Mouse (Mus musculus): ENCODE measurements around the gene Mc3r. TPM values are rescaled to one million over a fixed set of nuclear protein-coding genes. Genes with fewer than 3 reads are reported as not detected.

Mc3r gene
- total and polyA plus RNA-seq, 3 experiments = not detected

GRCm38 (mm10) chr2:172291025-172291424 is 42.7 kb downstream of the Mc3r start:
- peaks cover 20 to 24% of the 10 kb centered on the region in 2 experiments for H3K36me3 ChIP-seq (replicated peaks in 1 of 2; ENCODE audit: control insufficient read depth in 1 of 2, insufficient read depth in 1 of 2, low read length in 1 of 2)
- H3K79me2 ChIP-seq (replicated peaks; ENCODE audit: control insufficient read depth, extremely low read depth, insufficient read depth, poor library complexity, severe bottlenecking) = peaks cover 22% of the 10 kb centered on the region
- H3K9ac ChIP-seq (ENCODE audit: insufficient read depth, low read depth) = peak overlapping the region; percentile 82
- H3K4me1 ChIP-seq (ENCODE audit: control insufficient read depth in 1 of 2, insufficient read depth in 2 of 2) = peaks cover 41 to 79% of the 10 kb centered on the region in 2 experiments
- dilution Hi-C loops (cut with MboI; ENCODE audit: extremely low pct_ligation_motif_present, extremely low pct_unique_long_range_greater_than_20kb, low sequenced_read_pairs) = no loop called here
- H3K9me3 ChIP-seq (replicated peaks; ENCODE audit: low read length) = peaks cover 8% of the 10 kb centered on the region
- in situ Hi-C loops (cut with MboI; ENCODE audit: low pct_ligation_motif_present, low pct_unique_long_range_greater_than_20kb, low sequenced_read_pairs) = no loop called here
- TF ChIP-seq PAX5 (IDR thresholded peaks at IDR 0.05; ENCODE audit: low read length) (no peak), EP300 (IDR thresholded peaks at IDR 0.05; ENCODE audit: low read length) (no peak), HCFC1 (IDR thresholded peaks at IDR 0.05; ENCODE audit: low read depth, low read length) (no peak), SMC3 (IDR thresholded peaks at IDR 0.05; ENCODE audit: low read depth, low read length) (no peak), GABPA (IDR thresholded peaks at IDR 0.05; ENCODE audit: insufficient replicate concordance, low read depth, low read length) (no peak), MEF2A (IDR thresholded peaks at IDR 0.05; ENCODE audit: borderline replicate concordance, low read depth, low read length) (no peak), ETS1 (conservative IDR thresholded peaks at IDR 0.05; ENCODE audit: low read depth, low read length) (no peak), CHD1 (IDR thresholded peaks at IDR 0.05; ENCODE audit: low read depth, low read length) (no peak), USF2 (conservative IDR thresholded peaks at IDR 0.05; ENCODE audit: low read depth, low read length) (no peak), NELFE (IDR thresholded peaks at IDR 0.05; ENCODE audit: low read depth, low read length) (no peak)
- peak overlapping the region; percentile 63 for H3K4me2 ChIP-seq (ENCODE audit: insufficient read depth, low read depth, poor library complexity, severe bottlenecking)
- H3K27me3 ChIP-seq (replicated peaks) = no peaks in the 10 kb centered on the region
- DNase-seq (ENCODE audit: extremely low read depth) = no peak
- H3K27ac ChIP-seq (ENCODE audit: insufficient read depth, low read depth) = peak overlapping the region; percentile 97
- peak overlapping the region; percentile 31 to 50 (median 39) for H3K4me3 ChIP-seq (replicated peaks in 1 of 3; ENCODE audit: low read depth in 2 of 3, low read length in 2 of 3, poor library complexity in 1 of 3)

GRCm38 (mm10) chr2:172291755-172292524 is 43.6 kb downstream of the Mc3r start:
- in situ Hi-C loops (cut with MboI; ENCODE audit: low pct_ligation_motif_present, low pct_unique_long_range_greater_than_20kb, low sequenced_read_pairs) (no loop called here), dilution Hi-C loops (cut with MboI; ENCODE audit: extremely low pct_ligation_motif_present, extremely low pct_unique_long_range_greater_than_20kb, low sequenced_read_pairs) (no loop called here)
- Histone ChIP-seq H3K9ac (ENCODE audit: insufficient read depth, low read depth) (peak overlapping the region; percentile 84), H3K9me3 (replicated peaks; ENCODE audit: low read length) (peaks cover 8% of the 10 kb centered on the region), H3K4me3 (replicated peaks in 1 of 3; ENCODE audit: low read depth in 2 of 3, low read length in 2 of 3, poor library complexity in 1 of 3) (peak overlapping the region; percentile 80 to 83 (median 81)), H3K27ac (ENCODE audit: insufficient read depth, low read depth) (peak overlapping the region; percentile 97), H3K79me2 (replicated peaks; ENCODE audit: control insufficient read depth, extremely low read depth, insufficient read depth, poor library complexity, severe bottlenecking) (peaks cover 24% of the 10 kb centered on the region), H3K27me3 (replicated peaks) (no peaks in the 10 kb centered on the region), H3K4me2 (ENCODE audit: insufficient read depth, low read depth, poor library complexity, severe bottlenecking) (peak overlapping the region; percentile 67; the same call in 1 of the 2 replicates), H3K36me3 (replicated peaks in 1 of 2; ENCODE audit: control insufficient read depth in 1 of 2, insufficient read depth in 1 of 2, low read length in 1 of 2) (peaks cover 21 to 33% of the 10 kb centered on the region in 2 experiments), H3K4me1 (ENCODE audit: control insufficient read depth in 1 of 2, insufficient read depth in 2 of 2) (peaks cover 42 to 81% of the 10 kb centered on the region in 2 experiments)
- DNase-seq (ENCODE audit: extremely low read depth) = peak; percentile 95
- TF ChIP-seq SMC3 (IDR thresholded peaks at IDR 0.05; ENCODE audit: low read depth, low read length) (peak; percentile 11; the same call in 1 of the 2 replicates), HCFC1 (IDR thresholded peaks at IDR 0.05; ENCODE audit: low read depth, low read length) (peak; percentile 48), SIN3A (IDR thresholded peaks at IDR 0.05; ENCODE audit: low read length) (peak; percentile 93), MYC (IDR thresholded peaks at IDR 0.05; ENCODE audit: low read depth, low read length) (peak; percentile 58; the same call in 1 of the 2 replicates), JUN (IDR thresholded peaks at IDR 0.05; ENCODE audit: insufficient read depth, low read depth, low read length) (peak; percentile 17; the same call in 1 of the 2 replicates), ZKSCAN1 (IDR thresholded peaks at IDR 0.05; ENCODE audit: borderline replicate concordance, low read depth, low read length) (no peak), CHD1 (IDR thresholded peaks at IDR 0.05; ENCODE audit: low read depth, low read length) (peak; percentile 91; the same call in 1 of the 2 replicates), GABPA (IDR thresholded peaks at IDR 0.05; ENCODE audit: insufficient replicate concordance, low read depth, low read length) (no peak), IRF4 (IDR thresholded peaks at IDR 0.05; ENCODE audit: low read depth, low read length) (peak; percentile 18; the same call in 1 of the 2 replicates), NRF1 (IDR thresholded peaks at IDR 0.05; ENCODE audit: low read depth, low read length) (0 out of 2 replicates have a peak, but pooled peaks have one; percentile 27), POLR2AphosphoS2 (IDR thresholded peaks at IDR 0.05; ENCODE audit: low read depth, low read length) (peak; percentile 94), MEF2A (IDR thresholded peaks at IDR 0.05; ENCODE audit: borderline replicate concordance, low read depth, low read length) (peak; percentile 14), ETS1 (conservative IDR thresholded peaks at IDR 0.05; ENCODE audit: low read depth, low read length) (peak; percentile 88), UBTF (IDR thresholded peaks at IDR 0.05; ENCODE audit: low read depth, low read length) (no peak), USF2 (conservative IDR thresholded peaks at IDR 0.05; ENCODE audit: low read depth, low read length) (0 out of 2 replicates have a peak, but pooled peaks have one; percentile 46), MAZ (IDR thresholded peaks at IDR 0.05; ENCODE audit: low read depth, low read length) (no peak; the same call in 1 of the 2 replicates), NELFE (IDR thresholded peaks at IDR 0.05; ENCODE audit: low read depth, low read length) (peak; percentile 99), MAFK (IDR thresholded peaks at IDR 0.05; ENCODE audit: insufficient replicate concordance, low read length) (no peak), MAX (IDR thresholded peaks at IDR 0.05; ENCODE audit: low read length) (peak; percentile 29; the same call in 1 of the 2 replicates), RCOR1 (conservative IDR thresholded peaks at IDR 0.05; ENCODE audit: low read depth, low read length) (no peak), BHLHE40 (IDR thresholded peaks at IDR 0.05; ENCODE audit: low read depth, low read length) (peak; percentile 91), CHD2 (IDR thresholded peaks at IDR 0.05; ENCODE audit: low read length) (peak; percentile 51; the same call in 1 of the 2 replicates), TCF12 (IDR thresholded peaks at IDR 0.05; ENCODE audit: low read depth, low read length) (peak; percentile 79), RAD21 (IDR thresholded peaks at IDR 0.05; ENCODE audit: low read depth, low read length) (no peak; the same call in 1 of the 2 replicates), TBP (conservative IDR thresholded peaks at IDR 0.05; ENCODE audit: low read depth, low read length) (peak; percentile 98)
